Mouse (Mus musculus) hindbrain, embryonic 14.5 days (tissue): Measurements from ENCODE around the gene Neu2. TPM values are rescaled to one million over a fixed set of nuclear protein-coding genes. Genes with fewer than 3 reads are reported as not detected.

ENCODE experiments used
- ATAC-seq: fragments of 200-750 bp; cut with Nextera tagmentation; 2 replicates; pipeline ENCODE4 v1.8.0; 2017; ENCODE audit warnings: moderate number of reproducible peaks, mild to moderate bottlenecking, moderate TSS enrichment, moderate library complexity; ENCODE audit not compliant: low FRiP score
- DNase-seq: peaks from one replicate; pipeline ENCODE4 v3.0.0-alpha.2; 2015; ENCODE audit warnings: low spot score
- H3K27ac ChIP-seq: fragments of 300-500 bp; sonication (generic); 2 replicates; pipeline ENCODE4 v1.5.1; 2014; ENCODE audit warnings: mild to moderate bottlenecking, moderate library complexity
- H3K27me3 ChIP-seq: fragments of 300-500 bp; sonication (generic); 2 replicates; pipeline ENCODE4 v1.6.1; 2014; ENCODE audit warnings: mild to moderate bottlenecking, low read length, mixed read lengths; ENCODE audit not compliant: control insufficient read depth, insufficient read depth
- H3K36me3 ChIP-seq: fragments of 300-500 bp; sonication (generic); replicated peaks from 2 replicates; pipeline ENCODE4 v1.6.1; 2014; ENCODE audit not compliant: control insufficient read depth, insufficient read depth
- H3K4me1 ChIP-seq: fragments of 300-500 bp; sonication (generic); replicated peaks from 2 replicates; pipeline ENCODE4 v1.6.1; 2014; ENCODE audit warnings: antibody characterized with exemption, low read length, mixed read lengths; ENCODE audit not compliant: control insufficient read depth, insufficient read depth
- H3K4me2 ChIP-seq: fragments of 300-500 bp; sonication (generic); replicated peaks from 2 replicates; pipeline ENCODE4 v1.6.1; 2014; ENCODE audit warnings: mild to moderate bottlenecking, moderate library complexity
- H3K4me3 ChIP-seq: fragments of 300-500 bp; sonication (generic); replicated peaks from 2 replicates; pipeline ENCODE4 v1.5.1; 2014; ENCODE audit warnings: mild to moderate bottlenecking, low read length
- H3K9ac ChIP-seq: fragments of 300-500 bp; sonication (generic); 2 replicates; pipeline ENCODE4 v1.6.1; 2014
- H3K9me3 ChIP-seq: fragments of 300-500 bp; sonication (generic); 2 replicates; pipeline ENCODE4 v1.6.1; 2016; ENCODE audit warnings: low read length; ENCODE audit not compliant: control insufficient read depth
- WGBS: fragments of 180-500 bp; shearing (Covaris S2); extraction: QIAGEN DNeasy Blood & Tissue Kit; methylation state at CpG from one replicate; pipeline ENCODE4 v1.1.7; 2014; 5-methylcytosine and 5-hydroxymethylcytosine counted together
- polyA plus RNA-seq: library from polyadenylated mRNA; unstranded; fragments of >200 nt; fragmentation: Nextera tagmentation; extraction: Ambion mirVana; gene quantifications from 2 replicates; pipeline ENCODE4 v1.2.1, GENCODE M21; 2014

Neu2 gene
- polyA plus RNA-seq, 1 experiment from 2014 or later = 0.40 TPM

- ATAC-seq = no peak
- DNase-seq = no peak
- Histone ChIP-seq H3K27ac (no peak overlapping the region), H3K9me3 (no peaks in the 10 kb centered on the region), H3K9ac (no peak overlapping the region), H3K4me1 (no peaks in the 10 kb centered on the region), H3K36me3 (no peaks in the 10 kb centered on the region), H3K4me3 (no peak overlapping the region), H3K27me3 (no peaks in the 10 kb centered on the region), H3K4me2 (no peak overlapping the region)
- 93% methylated on average over 7 of the region's 7 CpGs for WGBS
These were observed 15.4 kb downstream of the Neu2 start for GRCm38 (mm10) chr1:87525041-87525440.

GRCm38 (mm10) chr1:87527191-87527590 lies 17.5 kb downstream of the Neu2 start:
- no peak for ATAC-seq

DNA sequence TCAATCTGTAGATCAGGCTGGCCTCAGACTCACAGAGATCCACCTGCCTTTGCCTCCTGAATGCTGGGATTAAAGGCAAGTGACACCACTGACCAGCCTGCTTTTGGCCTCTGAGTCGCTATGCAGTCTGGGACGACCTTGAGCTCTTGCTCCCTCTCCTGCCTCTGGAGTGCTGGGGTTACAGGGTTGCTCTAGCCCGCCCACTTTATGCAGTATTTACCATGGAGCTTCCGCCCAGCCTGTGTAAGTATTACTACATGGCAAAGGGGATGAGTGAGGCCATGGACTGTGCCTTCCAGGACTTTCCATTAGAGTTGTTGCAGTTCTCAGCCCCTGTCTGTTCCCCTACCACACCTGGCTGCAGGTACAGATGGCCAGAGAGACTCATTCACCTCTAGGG lies 22.7 kb downstream of the Neu2 start:
- ATAC-seq (no peak), DNase-seq (no peak)
- 77% methylated on average over 4 of the region's 4 CpGs for WGBS
- Histone ChIP-seq H3K9ac (no peak overlapping the region), H3K4me1 (no peaks in the 10 kb centered on the region), H3K27ac (no peak overlapping the region), H3K9me3 (no peaks in the 10 kb centered on the region), H3K36me3 (no peaks in the 10 kb centered on the region), H3K4me2 (no peak overlapping the region), H3K4me3 (no peak overlapping the region), H3K27me3 (no peaks in the 10 kb centered on the region)

More at GRCm38 (mm10) chr1:87527191-87527590, 17.5 kb downstream of the Neu2 start:
- 79% methylated on average over 9 of the region's 9 CpGs for WGBS
- Histone ChIP-seq H3K4me3 (no peak overlapping the region), H3K27me3 (no peaks in the 10 kb centered on the region), H3K9ac (no peak overlapping the region), H3K4me1 (no peaks in the 10 kb centered on the region), H3K27ac (no peak overlapping the region), H3K4me2 (no peak overlapping the region), H3K36me3 (no peaks in the 10 kb centered on the region), H3K9me3 (no peaks in the 10 kb centered on the region)
- no peak for DNase-seq

DNA sequence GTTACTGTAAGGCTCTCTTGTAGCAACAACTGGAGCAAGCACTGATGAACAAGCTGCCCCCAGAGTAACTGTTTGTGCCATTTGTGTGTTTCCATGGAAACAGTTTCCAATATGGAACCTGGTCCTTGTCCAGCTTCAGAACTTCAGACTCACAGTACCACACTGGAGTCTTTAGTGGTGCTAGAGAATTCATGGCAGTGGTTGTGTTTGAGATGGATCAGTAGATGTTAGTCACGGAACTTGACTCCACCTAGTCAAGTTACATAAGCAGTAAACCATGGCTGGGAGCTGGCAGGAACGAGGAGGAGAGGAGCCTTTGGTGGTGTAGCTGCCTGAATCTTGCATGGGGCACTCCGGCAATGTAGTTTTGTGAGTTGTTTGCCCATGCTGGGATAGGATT lies 24.4 kb downstream of the Neu2 start:
- no peak overlapping the region for H3K9ac ChIP-seq
- H3K4me3 ChIP-seq = no peak overlapping the region
- no peaks in the 10 kb centered on the region for H3K9me3 ChIP-seq
- DNase-seq (no peak), ATAC-seq (no peak)
- no peaks in the 10 kb centered on the region for H3K36me3 ChIP-seq
- no peaks in the 10 kb centered on the region for H3K27me3 ChIP-seq
- H3K4me1 ChIP-seq = no peaks in the 10 kb centered on the region
- no peak overlapping the region for H3K27ac ChIP-seq
- no peak overlapping the region for H3K4me2 ChIP-seq
- 88% methylated on average over 3 of the region's 3 CpGs for WGBS

DNA sequence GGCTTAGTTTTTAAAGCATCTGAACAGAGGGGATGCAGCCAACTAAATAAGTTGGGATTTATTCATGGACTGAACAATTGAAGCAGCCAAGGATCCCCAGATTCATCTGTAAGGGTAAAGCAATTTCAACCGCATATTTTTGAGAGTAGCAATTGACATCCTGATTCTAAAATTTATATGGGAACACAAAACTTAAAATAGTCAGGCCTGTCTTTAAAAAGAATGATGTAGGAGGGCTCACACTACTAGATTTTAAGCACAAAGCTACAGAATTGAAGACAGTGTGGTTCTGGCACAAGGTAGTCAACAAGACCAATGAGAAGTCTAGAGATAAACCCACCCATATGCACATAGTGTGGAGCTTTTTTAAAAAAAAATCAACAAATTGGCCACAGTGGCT lies 27.3 kb downstream of the Neu2 start:
- WGBS = 95% methylated on average over 1 of the region's 1 CpGs
- Histone ChIP-seq H3K4me1 (no peaks in the 10 kb centered on the region), H3K9me3 (no peaks in the 10 kb centered on the region), H3K4me2 (no peak overlapping the region), H3K4me3 (no peak overlapping the region), H3K27me3 (no peaks in the 10 kb centered on the region), H3K36me3 (no peaks in the 10 kb centered on the region), H3K27ac (no peak overlapping the region), H3K9ac (no peak overlapping the region)
- DNase-seq (no peak), ATAC-seq (no peak)

DNA sequence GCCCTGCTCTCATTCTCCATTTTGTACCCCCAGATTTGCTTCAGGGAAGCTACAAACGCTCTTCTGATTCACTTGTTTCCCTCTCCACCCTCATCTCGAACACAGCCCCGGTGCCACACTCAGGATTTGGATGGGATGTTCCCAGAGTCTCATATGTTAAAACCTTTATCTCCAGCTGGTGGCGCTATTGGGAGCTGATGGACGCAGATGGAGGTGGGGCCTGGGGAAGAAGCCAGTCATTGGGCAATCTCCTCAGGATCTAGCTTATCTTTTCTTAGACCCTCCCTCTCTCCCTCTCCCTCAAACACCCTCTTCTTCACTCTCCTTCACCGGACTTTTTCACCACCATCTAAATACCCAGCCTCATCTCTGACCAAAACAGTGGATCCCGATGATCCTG lies 31.9 kb downstream of the Neu2 start:
- no peaks in the 10 kb centered on the region for H3K36me3 ChIP-seq
- ATAC-seq (no peak), DNase-seq (no peak)
- WGBS = 30% methylated on average over 7 of the region's 7 CpGs
- H3K27me3 ChIP-seq = no peaks in the 10 kb centered on the region
- H3K27ac ChIP-seq = no peak overlapping the region
- H3K4me1 ChIP-seq = peaks cover 4% of the 10 kb centered on the region; the same call in 1 of the 2 replicates
- H3K9me3 ChIP-seq = no peaks in the 10 kb centered on the region
- no peak overlapping the region for H3K4me2 ChIP-seq
- no peak overlapping the region for H3K9ac ChIP-seq
- no peak overlapping the region for H3K4me3 ChIP-seq

DNA sequence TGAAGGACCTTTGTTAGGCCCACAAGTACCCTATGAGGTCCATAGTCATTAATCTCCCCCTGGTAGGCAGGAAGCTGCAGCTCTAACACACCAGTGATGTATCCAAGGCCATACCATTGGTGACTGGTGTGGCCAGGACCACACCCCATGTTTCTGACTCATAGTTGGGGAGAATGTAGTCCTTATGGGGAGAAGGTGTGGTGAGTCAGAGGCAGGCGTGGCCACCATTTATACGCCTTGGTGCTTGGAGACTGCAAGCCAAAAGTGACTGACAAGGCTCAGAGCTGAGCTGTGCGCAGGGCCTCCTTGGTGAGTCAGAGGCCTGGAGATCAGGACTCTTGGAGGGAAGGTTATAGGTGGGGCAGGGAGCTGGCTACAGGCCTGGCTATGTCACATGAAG lies 41.3 kb downstream of the Neu2 start:
- no peak for DNase-seq
- WGBS = 94% methylated on average over 3 of the region's 3 CpGs
- no peak overlapping the region for H3K27ac ChIP-seq
- H3K4me3 ChIP-seq = no peak overlapping the region
- no peaks in the 10 kb centered on the region for H3K9me3 ChIP-seq
- no peaks in the 10 kb centered on the region for H3K27me3 ChIP-seq
- no peak overlapping the region for H3K9ac ChIP-seq
- ATAC-seq = no peak
- no peak overlapping the region for H3K4me2 ChIP-seq
- no peaks in the 10 kb centered on the region for H3K36me3 ChIP-seq
- peaks cover 4% of the 10 kb centered on the region; the same call in 1 of the 2 replicates for H3K4me1 ChIP-seq

DNA sequence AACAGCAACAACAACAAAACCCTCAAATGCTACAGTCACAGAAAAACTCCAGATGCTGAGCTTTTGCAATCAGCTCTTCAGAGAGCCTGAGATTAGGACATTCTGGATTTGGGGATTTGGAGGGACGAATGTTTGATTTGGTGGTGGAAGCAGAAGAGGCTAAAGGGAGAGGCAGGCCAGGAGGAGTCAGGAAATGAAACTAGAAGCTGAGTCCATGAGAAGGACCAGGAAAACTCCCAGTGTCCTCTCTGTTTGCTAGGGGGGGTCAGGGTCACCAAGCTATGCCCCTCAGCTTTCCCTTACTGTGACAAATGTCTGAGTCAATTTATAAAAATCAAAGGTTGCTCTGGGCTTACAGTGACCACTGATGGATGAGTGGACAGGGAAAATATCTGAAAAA lies 43.9 kb downstream of the Neu2 start:
- no peaks in the 10 kb centered on the region for H3K27me3 ChIP-seq
- H3K9ac ChIP-seq = no peak overlapping the region
- H3K4me1 ChIP-seq = no peaks in the 10 kb centered on the region
- H3K36me3 ChIP-seq = no peaks in the 10 kb centered on the region
- DNase-seq (no peak), ATAC-seq (no peak)
- H3K27ac ChIP-seq = no peak overlapping the region
- WGBS = 86% methylated on average over 1 of the region's 1 CpGs
- H3K9me3 ChIP-seq = no peaks in the 10 kb centered on the region
- H3K4me2 ChIP-seq = no peak overlapping the region
- H3K4me3 ChIP-seq = no peak overlapping the region

DNA sequence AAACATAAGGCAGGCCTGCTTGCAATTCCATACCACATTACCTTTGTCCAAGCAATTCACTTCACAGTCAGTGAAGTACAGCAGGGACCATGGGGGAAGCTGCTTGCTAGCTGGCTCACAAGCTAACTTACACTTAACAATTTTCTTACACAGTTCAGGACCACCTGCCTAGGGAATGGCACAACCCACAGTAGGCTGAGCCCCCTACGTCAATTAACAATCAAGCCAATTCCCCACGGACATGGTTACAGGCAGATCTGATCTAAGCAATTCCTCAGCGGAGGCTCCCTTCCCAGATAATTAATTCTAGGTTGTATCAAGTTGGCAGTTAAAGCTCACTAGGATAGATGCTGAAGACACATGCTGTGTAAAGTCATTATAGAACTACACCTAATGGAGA lies 53.3 kb downstream of the Neu2 start:
- Histone ChIP-seq H3K9ac (no peak overlapping the region), H3K36me3 (no peaks in the 10 kb centered on the region), H3K4me3 (no peak overlapping the region), H3K4me2 (no peak overlapping the region), H3K27ac (no peak overlapping the region), H3K4me1 (no peaks in the 10 kb centered on the region), H3K9me3 (no peaks in the 10 kb centered on the region), H3K27me3 (no peaks in the 10 kb centered on the region)
- 53% methylated on average over 3 of the region's 3 CpGs for WGBS
- ATAC-seq (peak; percentile 62), DNase-seq (peak; percentile 55)

- no peak for ATAC-seq
These were observed 56.1 kb downstream of the Neu2 start for GRCm38 (mm10) chr1:87565760-87566159.

More at GRCm38 (mm10) chr1:87565760-87566159, 56.1 kb downstream of the Neu2 start:
- Histone ChIP-seq H3K9ac (no peak overlapping the region), H3K4me1 (no peaks in the 10 kb centered on the region), H3K27me3 (no peaks in the 10 kb centered on the region), H3K4me3 (no peak overlapping the region), H3K4me2 (no peak overlapping the region), H3K9me3 (no peaks in the 10 kb centered on the region), H3K36me3 (no peaks in the 10 kb centered on the region), H3K27ac (no peak overlapping the region)
- 93% methylated on average over 5 of the region's 8 CpGs for WGBS
- no peak for DNase-seq
